Mouse (Mus musculus) CH12.LX (cell line): Measurements from ENCODE around the gene Rpusd3. TPM values are rescaled to one million over a fixed set of nuclear protein-coding genes. Genes with fewer than 3 reads are reported as not detected.

Experiments
- DNase-seq: peaks from one replicate; pipeline ENCODE4 v3.0.0-alpha.2; 2013; ENCODE audit errors: extremely low read depth
- H3K27ac ChIP-seq: 2 replicates; pipeline ENCODE4 v1.5.1; 2012; ENCODE audit warnings: low read depth, mild to moderate bottlenecking, control low read depth, moderate library complexity; ENCODE audit not compliant: insufficient read depth
- H3K27me3 ChIP-seq: replicated peaks from 2 replicates; pipeline ENCODE3; 2012; ENCODE audit warnings: inconsistent platforms
- H3K36me3 ChIP-seq, 2 experiments: replicated peaks in 1 of 2; 2 replicates each; pipeline versions ENCODE3 to v1.6.1; 2012; ENCODE audit warnings: inconsistent platforms in 1 of 2, low read length in 1 of 2, mild to moderate bottlenecking in 1 of 2, mixed read lengths in 1 of 2, moderate library complexity in 1 of 2; ENCODE audit not compliant: control insufficient read depth in 1 of 2, insufficient read depth in 1 of 2
- H3K4me1 ChIP-seq, 2 experiments: 2 replicates each; pipeline ENCODE4 v1.6.1; 2012; ENCODE audit warnings: inconsistent platforms in 1 of 2, moderate library complexity in 1 of 2; ENCODE audit not compliant: insufficient read depth in 2 of 2, control insufficient read depth in 1 of 2
- H3K4me2 ChIP-seq: 2 replicates; pipeline ENCODE4 v1.6.1; 2012; ENCODE audit warnings: low read depth, mild to moderate bottlenecking, control low read depth; ENCODE audit not compliant: poor library complexity, insufficient read depth, severe bottlenecking
- H3K4me3 ChIP-seq, 3 experiments: fragments of 150-350 bp in 1 of 3; sonication (generic) in 1 of 3; replicated peaks in 1 of 3; 2 replicates each; pipeline versions ENCODE3 to v1.5.1; 2011 to 2012; ENCODE audit warnings: low read depth in 2 of 3, low read length in 2 of 3, mild to moderate bottlenecking in 2 of 3, moderate library complexity in 2 of 3, control low read depth in 1 of 3, improper control_type of control experiment in 1 of 3, inconsistent platforms in 1 of 3, mixed read lengths in 1 of 3; ENCODE audit not compliant: poor library complexity in 1 of 3
- H3K79me2 ChIP-seq: replicated peaks from 2 replicates; pipeline ENCODE4 v1.6.1; 2012; ENCODE audit warnings: mild to moderate bottlenecking, moderate library complexity; ENCODE audit not compliant: control insufficient read depth, poor library complexity, insufficient read depth, severe bottlenecking; ENCODE audit errors: extremely low read depth
- H3K9ac ChIP-seq: 2 replicates; pipeline ENCODE4 v1.6.1; 2012; ENCODE audit warnings: low read depth, mild to moderate bottlenecking, control low read depth, moderate library complexity; ENCODE audit not compliant: insufficient read depth
- H3K9me3 ChIP-seq: replicated peaks from 2 replicates; pipeline ENCODE3; 2012; ENCODE audit warnings: low read length, inconsistent platforms, mixed read lengths
- CHD1 ChIP-seq: IDR thresholded peaks from 2 replicates; pipeline ENCODE4 v1.6.1; 2012; ENCODE audit warnings: low read depth, low read length, improper control_type of control experiment, inconsistent platforms
- CHD2 ChIP-seq: IDR thresholded peaks from 2 replicates; pipeline ENCODE4 v1.6.1; 2011; ENCODE audit warnings: low read length, improper control_type of control experiment
- CTCF ChIP-seq, 2 experiments: IDR thresholded peaks in 1 of 2; conservative IDR thresholded peaks in 1 of 2; 2 replicates each; pipeline ENCODE4 v1.5.1; 2011 to 2012; ENCODE audit warnings: low read depth in 2 of 2, low read length in 2 of 2, improper control_type of control experiment in 1 of 2, inconsistent platforms in 1 of 2, mild to moderate bottlenecking in 1 of 2, moderate library complexity in 1 of 2
- ELF1 ChIP-seq: IDR thresholded peaks from 2 replicates; pipeline ENCODE4 v1.6.1; 2014; ENCODE audit warnings: low read depth, mild to moderate bottlenecking, inconsistent platforms, low read length, improper control_type of control experiment
- EP300 ChIP-seq: IDR thresholded peaks from 2 replicates; pipeline ENCODE4 v1.6.1; 2011; ENCODE audit warnings: low read length, improper control_type of control experiment
- ETS1 ChIP-seq: conservative IDR thresholded peaks from 2 replicates; pipeline ENCODE4 v1.6.1; 2012; ENCODE audit warnings: low read depth, mild to moderate bottlenecking, inconsistent platforms, low read length, improper control_type of control experiment, moderate library complexity
- GABPA ChIP-seq: IDR thresholded peaks from 2 replicates; pipeline ENCODE4 v1.6.1; 2012; ENCODE audit warnings: low read depth, low read length, improper control_type of control experiment, inconsistent platforms; ENCODE audit not compliant: insufficient replicate concordance
- IRF4 ChIP-seq: IDR thresholded peaks from 2 replicates; pipeline ENCODE4 v1.6.1; 2014; ENCODE audit warnings: low read depth, mild to moderate bottlenecking, inconsistent platforms, low read length, improper control_type of control experiment
- JUN ChIP-seq: IDR thresholded peaks from 2 replicates; pipeline ENCODE4 v1.6.1; 2011; ENCODE audit warnings: low read depth, mild to moderate bottlenecking, low read length, improper control_type of control experiment, moderate library complexity; ENCODE audit not compliant: insufficient read depth
- JUND ChIP-seq: conservative IDR thresholded peaks from 2 replicates; pipeline ENCODE4 v1.6.1; 2011; ENCODE audit warnings: low read depth, low read length, improper control_type of control experiment
- KAT2A ChIP-seq: IDR thresholded peaks from 2 replicates; pipeline ENCODE4 v1.6.1; 2012; ENCODE audit warnings: low read length, improper control_type of control experiment, inconsistent platforms; ENCODE audit not compliant: insufficient replicate concordance
- MAFK ChIP-seq: IDR thresholded peaks from 2 replicates; pipeline ENCODE4 v1.6.1; 2011; ENCODE audit warnings: low read length, improper control_type of control experiment; ENCODE audit not compliant: insufficient replicate concordance
- NELFE ChIP-seq: IDR thresholded peaks from 2 replicates; pipeline ENCODE4 v1.6.1; 2011; ENCODE audit warnings: low read depth, low read length, improper control_type of control experiment
- NRF1 ChIP-seq: IDR thresholded peaks from 2 replicates; pipeline ENCODE4 v1.6.1; 2014; ENCODE audit warnings: low read depth, mild to moderate bottlenecking, inconsistent platforms, low read length, improper control_type of control experiment, moderate library complexity
- PAX5 ChIP-seq: IDR thresholded peaks from 2 replicates; pipeline ENCODE4 v1.6.1; 2012; ENCODE audit warnings: low read length, inconsistent platforms, mixed read lengths
- POLR2A ChIP-seq: IDR thresholded peaks from 2 replicates; pipeline ENCODE4 v1.6.1; 2011; ENCODE audit warnings: low read depth, mild to moderate bottlenecking, improper control_type of control experiment, low read length
- POLR2AphosphoS2 ChIP-seq: IDR thresholded peaks from 2 replicates; pipeline ENCODE4 v1.6.1; 2011; ENCODE audit warnings: low read depth, low read length, improper control_type of control experiment
- RCOR1 ChIP-seq: conservative IDR thresholded peaks from 2 replicates; pipeline ENCODE4 v1.6.1; 2012; ENCODE audit warnings: low read depth, mild to moderate bottlenecking, inconsistent platforms, low read length, improper control_type of control experiment
- TBP ChIP-seq: conservative IDR thresholded peaks from 2 replicates; pipeline ENCODE4 v1.6.1; 2011; ENCODE audit warnings: low read depth, low read length, improper control_type of control experiment
- TCF12 ChIP-seq: IDR thresholded peaks from 2 replicates; pipeline ENCODE4 v1.6.1; 2014; ENCODE audit warnings: low read depth, mild to moderate bottlenecking, inconsistent platforms, low read length, improper control_type of control experiment
- USF1 ChIP-seq: IDR thresholded peaks from 2 replicates; pipeline ENCODE4 v1.6.1; 2014; ENCODE audit warnings: low read depth, mild to moderate bottlenecking, inconsistent platforms, low read length, improper control_type of control experiment
- dilution Hi-C: fragments of 300-500 bp; cut with MboI; formaldehyde crosslinking; loops from 2 replicates; pipeline ENCODE4 v1.14.3; 2020; ENCODE audit warnings: low sequenced_read_pairs; ENCODE audit not compliant: extremely low pct_unique_long_range_greater_than_20kb, extremely low pct_ligation_motif_present
- in situ Hi-C: fragments of 300-500 bp; cut with MboI; formaldehyde crosslinking; loops from 3 replicates; pipeline ENCODE4 v1.14.3; 2019; ENCODE audit warnings: low sequenced_read_pairs, low pct_ligation_motif_present, low pct_unique_long_range_greater_than_20kb, mixed read lengths
- polyA plus RNA-seq: library from polyadenylated mRNA; unstranded; fragments of >175 nt; gene quantifications from 2 replicates; pipeline ENCODE4 v1.2.1, GENCODE M21; 2012; ENCODE audit warnings: low read depth; ENCODE audit not compliant: insufficient read length
- total RNA-seq, 2 experiments: library from RNA; depleted of rRNA; stranded (reverse); fragments of 300-350 nt in 1 of 2; fragments of >200 nt in 1 of 2; gene quantifications; 2 replicates each; pipeline ENCODE4 v1.2.3; 2012 to 2014

Gene Rpusd3
- total and polyA plus RNA-seq, 3 experiments, result 22.1 to 26.5 (median 26.3) TPM

DNA sequence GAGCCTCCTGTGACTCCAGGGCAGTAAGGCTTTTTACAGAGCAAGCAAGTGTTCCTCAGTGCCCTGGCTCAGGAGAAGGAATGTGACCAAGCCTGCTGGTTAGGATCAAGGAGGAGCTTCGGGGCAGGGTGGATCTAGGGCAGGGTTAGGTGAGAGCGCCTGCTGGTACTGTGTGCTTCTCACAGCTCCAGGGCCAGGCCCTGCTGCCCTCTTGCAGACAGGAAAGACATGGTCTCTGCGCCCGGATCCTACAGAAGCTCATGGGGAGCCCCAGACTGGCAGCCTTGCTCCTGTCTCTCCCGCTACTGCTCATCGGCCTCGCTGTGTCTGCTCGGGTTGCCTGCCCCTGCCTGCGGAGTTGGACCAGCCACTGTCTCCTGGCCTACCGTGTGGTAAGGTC is 39.5 kb upstream of the Rpusd3 start:
- TF ChIP-seq USF1 (no peak), ELF1 (no peak), TCF12 (no peak), JUN (no peak), KAT2A (no peak), ETS1 (no peak), CHD1 (no peak), PAX5 (no peak), MAFK (no peak), EP300 (no peak), GABPA (no peak), RCOR1 (no peak), CTCF (conservative IDR thresholded peaks at IDR 0.05 in 1 of 2, IDR thresholded peaks at IDR 0.05 in 1 of 2; ENCODE audit: low read depth in 2 of 2, low read length in 2 of 2) (no peak), POLR2AphosphoS2 (no peak), IRF4 (no peak)
- TF ChIP-seq, all 38 proteins: peak for 0

GRCm38 (mm10) chr6:113457952-113458534 is 38.9 kb upstream of the Rpusd3 start, which contains the start of gene Il17re:
Gene Il17re, plus strand, starts transcription at chr6:113458484.
- Histone ChIP-seq H3K9ac (no peak within 1 kb of the TSS), H3K27ac (no peak within 1 kb of the TSS), H3K9me3 (no peaks in the 10 kb centered on the region), H3K36me3 (no peaks in the 10 kb centered on the region), H3K27me3 (peaks cover 25% of the 10 kb centered on the region), H3K4me2 (no peak within 1 kb of the TSS), H3K4me3 (no peak within 1 kb of the TSS), H3K4me1 (peaks cover 0 to 10% of the 10 kb centered on the region in 2 experiments; a peak in 2 of 4 replicates), H3K79me2 (no peaks in the 10 kb centered on the region)
- dilution Hi-C loops, result no loop called here
- DNase-seq, result no peak
- in situ Hi-C loops, result no loop called here
- TF ChIP-seq NELFE, result no peak
- no peak for TF ChIP-seq GABPA
- TF ChIP-seq PAX5, result no peak
- TF ChIP-seq CHD2, result no peak
- no peak for TF ChIP-seq JUND
- TF ChIP-seq JUN, result no peak
- no peak for TF ChIP-seq POLR2AphosphoS2
- TF ChIP-seq TBP, result no peak
- no peak for TF ChIP-seq MAFK
- TF ChIP-seq IRF4, result no peak
- no peak for TF ChIP-seq POLR2A
- TF ChIP-seq NRF1, result no peak

More for the DNA sequence above, 39.5 kb upstream of the Rpusd3 start:
- H3K79me2 ChIP-seq, result no peaks in the 10 kb centered on the region
- no peak overlapping the region for H3K4me2 ChIP-seq
- in situ Hi-C loops (no loop called here), dilution Hi-C loops (no loop called here)
- no peaks in the 10 kb centered on the region for H3K9me3 ChIP-seq
- no peaks in the 10 kb centered on the region for H3K36me3 ChIP-seq
- no peak overlapping the region for H3K9ac ChIP-seq
- H3K4me3 ChIP-seq, result no peak overlapping the region
- DNase-seq, result no peak
- H3K4me1 ChIP-seq, result peaks cover 0 to 10% of the 10 kb centered on the region in 2 experiments; a peak in 2 of 4 replicates
- H3K27me3 ChIP-seq, result peaks cover 30% of the 10 kb centered on the region
- no peak overlapping the region for H3K27ac ChIP-seq
